ENCODE assay signal across 9 mouse cellular contexts in genomic region chr12:70192267-70192727, GRCm38 (mm10). TPM values are rescaled to one million over a fixed set of nuclear protein-coding genes. Genes with fewer than 3 reads are reported as not detected.
A peak's percentile ranks its signal among the peaks of the same experiment; 100 is the strongest.
DNase-seq lines count a peak whose midpoint lies in the region; ATAC-seq and TF ChIP-seq lines count a peak whose summit lies in the region.
"Had no signal": no experiment of that assay in that cellular context is flagged by ENCODE, and none has a peak within 500 bp of the region (broad histone marks: within the 10 kb centered on the region; RNA-seq: fewer than 3 reads in every experiment).

No protein-coding gene starts in this region.

- H3K4me1 ChIP-seq in kidney, postnatal 0 days (replicated peaks; ENCODE audit: insufficient read depth, low read length) = no peaks in the 10 kb centered on the region
- peaks cover 8% of the 10 kb centered on the region for H3K4me1 ChIP-seq in forebrain, embryonic 12.5 days
- peaks cover 11% of the 10 kb centered on the region for H3K4me1 ChIP-seq in limb, embryonic 12.5 days (replicated peaks)
- H3K4me1 ChIP-seq in stomach, embryonic 16.5 days (ENCODE audit: control insufficient read depth, insufficient read depth, low read length) = peaks cover 4% of the 10 kb centered on the region; the same call in 1 of the 2 replicates

- no peak for ATAC-seq in kidney, postnatal 0 days (replicated peaks; ENCODE audit: low FRiP score, low read depth)
- ATAC-seq in forebrain, embryonic 12.5 days (ENCODE audit: low FRiP score) = peak; percentile 55
- no peak for ATAC-seq in limb, embryonic 12.5 days (ENCODE audit: insufficient number of reproducible peaks, insufficient read depth, low FRiP score, low TSS enrichment, low read depth)
- ATAC-seq in stomach, embryonic 16.5 days (ENCODE audit: insufficient read depth, low FRiP score) = peak; percentile 40; the same call in 1 of the 2 replicates

- H3K9ac ChIP-seq in kidney, postnatal 0 days (ENCODE audit: low read depth, low read length) = no peak overlapping the region
- 0 out of 2 replicates have a peak overlapping the region, but pooled peaks have one; percentile 0 for H3K9ac ChIP-seq in forebrain, embryonic 12.5 days
- H3K9ac ChIP-seq in limb, embryonic 12.5 days (replicated peaks) = no peak overlapping the region
- peak overlapping the region; percentile 1; the same call in 1 of the 2 replicates for H3K9ac ChIP-seq in stomach, embryonic 16.5 days (ENCODE audit: low read length)

- peaks cover 15% of the 10 kb centered on the region for H3K36me3 ChIP-seq in kidney, postnatal 0 days (ENCODE audit: insufficient read depth, low read length)
- H3K36me3 ChIP-seq in forebrain, embryonic 12.5 days (replicated peaks) = no peaks in the 10 kb centered on the region
- H3K36me3 ChIP-seq in limb, embryonic 12.5 days = no peaks in the 10 kb centered on the region
- H3K36me3 ChIP-seq in stomach, embryonic 16.5 days (ENCODE audit: control insufficient read depth, insufficient read depth, low read length) = no peaks in the 10 kb centered on the region

- no peak for TF ChIP-seq CTCF in kidney, postnatal 0 days (IDR thresholded peaks at IDR 0.05; ENCODE audit: low read depth)

- H3K9me3 ChIP-seq in kidney, postnatal 0 days (replicated peaks; ENCODE audit: low read length) = no peaks in the 10 kb centered on the region
- H3K9me3 ChIP-seq in forebrain, embryonic 12.5 days = no peaks in the 10 kb centered on the region
- H3K9me3 ChIP-seq in limb, embryonic 12.5 days = no peaks in the 10 kb centered on the region
- no peaks in the 10 kb centered on the region for H3K9me3 ChIP-seq in stomach, embryonic 16.5 days (replicated peaks; ENCODE audit: control insufficient read depth, low read length)

- peak overlapping the region; percentile 25 for H3K4me3 ChIP-seq in kidney, postnatal 0 days (replicated peaks; ENCODE audit: low read depth, low read length)
- H3K4me3 ChIP-seq in forebrain, embryonic 12.5 days (replicated peaks) = peak overlapping the region; percentile 26
- peak overlapping the region; percentile 30 for H3K4me3 ChIP-seq in limb, embryonic 12.5 days (replicated peaks)
- peak overlapping the region; percentile 22; the same call in 1 of the 2 replicates for H3K4me3 ChIP-seq in stomach, embryonic 16.5 days (replicated peaks; ENCODE audit: low read length)

- no peak overlapping the region for H3K27ac ChIP-seq in kidney, postnatal 0 days
- H3K27ac ChIP-seq in forebrain, embryonic 12.5 days = no peak overlapping the region
- H3K27ac ChIP-seq in limb, embryonic 12.5 days = peak overlapping the region; percentile 69
- peak overlapping the region; percentile 46 for H3K27ac ChIP-seq in stomach, embryonic 16.5 days (ENCODE audit: low read length)
- H3K27ac ChIP-seq: macrophage had no signal

- peak; percentile 53 for DNase-seq in kidney, postnatal 0 days (ENCODE audit: low spot score)
- DNase-seq in kidney, postnatal 10 days = no peak
- peak; percentile 57 to 63 for DNase-seq in cerebellum, postnatal 10 days
- no peak for DNase-seq in thymus, postnatal 10 days (ENCODE audit: low spot score in 2 of 2)
- no peak for DNase-seq in frontal cortex, postnatal 10 days (ENCODE audit: low spot score in 2 of 2)

- H3K27me3 ChIP-seq in kidney, postnatal 0 days (ENCODE audit: insufficient read depth, low read length) = no peaks in the 10 kb centered on the region
- no peaks in the 10 kb centered on the region for H3K27me3 ChIP-seq in forebrain, embryonic 12.5 days
- H3K27me3 ChIP-seq in limb, embryonic 12.5 days = no peaks in the 10 kb centered on the region
- no peaks in the 10 kb centered on the region for H3K27me3 ChIP-seq in stomach, embryonic 16.5 days (ENCODE audit: control insufficient read depth, insufficient read depth, low read length)

- 13% methylated on average over 19 of the region's 19 CpGs for WGBS in kidney, postnatal 0 days
- WGBS in forebrain, embryonic 12.5 days = 29% methylated on average over 19 of the region's 19 CpGs
- 20% methylated on average over 19 of the region's 19 CpGs for WGBS in limb, embryonic 12.5 days
- 13% methylated on average over 19 of the region's 19 CpGs for WGBS in stomach, embryonic 16.5 days

- peak overlapping the region; percentile 46 for H3K4me2 ChIP-seq in kidney, postnatal 0 days (ENCODE audit: low read length)
- peak overlapping the region; percentile 44 for H3K4me2 ChIP-seq in forebrain, embryonic 12.5 days
- peak overlapping the region; percentile 58 for H3K4me2 ChIP-seq in limb, embryonic 12.5 days
- peak overlapping the region; percentile 46 for H3K4me2 ChIP-seq in stomach, embryonic 16.5 days (ENCODE audit: low read depth, low read length)

RNA-seq across cellular contexts. Expression of gene Abhd12b, which starts 38.4 kb away (rescaled TPM):
- polyA plus RNA-seq in kidney, postnatal 0 days (2015; fragmentation: Nextera tagmentation; extraction: Ambion mirVana) = not detected in 2 replicates
- polyA plus RNA-seq in forebrain, embryonic 12.5 days (2016; fragmentation: Nextera tagmentation; extraction: Ambion mirVana) = not detected in 2 replicates
- not detected in 2 replicates for polyA plus RNA-seq in limb, embryonic 12.5 days (2016; fragmentation: Nextera tagmentation; extraction: Ambion mirVana)
- polyA plus RNA-seq in stomach, embryonic 16.5 days (2015; fragmentation: Nextera tagmentation; extraction: Ambion mirVana) = 0.14 TPM in 1 of 2 replicates, not detected in the other
- polyA plus RNA-seq: macrophage had no signal

RNA-seq across cellular contexts. Expression of gene Pygl, which starts 39.0 kb away (rescaled TPM):
- 43.1 and 44.2 TPM in 2 replicates for polyA plus RNA-seq in kidney, postnatal 0 days (2015; fragmentation: Nextera tagmentation; extraction: Ambion mirVana)
- 4.9 and 5.7 TPM in 2 replicates for polyA plus RNA-seq in forebrain, embryonic 12.5 days (2016; fragmentation: Nextera tagmentation; extraction: Ambion mirVana)
- polyA plus RNA-seq in limb, embryonic 12.5 days (2016; fragmentation: Nextera tagmentation; extraction: Ambion mirVana) = 8.9 and 9.8 TPM in 2 replicates
- 53.5 and 55.0 TPM in 2 replicates for polyA plus RNA-seq in stomach, embryonic 16.5 days (2015; fragmentation: Nextera tagmentation; extraction: Ambion mirVana)

Comparison
In these comparisons a context has a peak if more than half of its experiments do, and no peak if none do; other contexts are left out.
1. DNase-seq: peak in kidney, postnatal 0 days (single experiment) and cerebellum, postnatal 10 days (2 of 2); none in kidney, postnatal 10 days (single experiment), thymus, postnatal 10 days (0 of 2) and frontal cortex, postnatal 10 days (0 of 2).
2. ATAC-seq: peak in forebrain, embryonic 12.5 days (single experiment) and stomach, embryonic 16.5 days (single experiment); none in kidney, postnatal 0 days (single experiment) and limb, embryonic 12.5 days (single experiment).
3. H3K27ac ChIP-seq: peak in limb, embryonic 12.5 days (single experiment) and stomach, embryonic 16.5 days (single experiment); none in kidney, postnatal 0 days (single experiment) and forebrain, embryonic 12.5 days (single experiment).
4. H3K9ac ChIP-seq: peak in forebrain, embryonic 12.5 days (single experiment) and stomach, embryonic 16.5 days (single experiment); none in kidney, postnatal 0 days (single experiment) and limb, embryonic 12.5 days (single experiment).
5. Peak in every context shown above with its lines, with median percentiles within 50 percentile points of each other: H3K4me2 ChIP-seq and H3K4me3 ChIP-seq.